Mouse (Mus musculus) CH12.LX (cell line): ENCODE measurements around the gene Gkn3.

Experiments
- CTCF ChIP-seq, 2 experiments: IDR thresholded peaks in 1 of 2; conservative IDR thresholded peaks in 1 of 2; 2 replicates each; pipeline ENCODE4 v1.5.1; 2011 to 2012; ENCODE audit warnings: low read depth in 2 of 2, low read length in 2 of 2, improper control_type of control experiment in 1 of 2, inconsistent platforms in 1 of 2, mild to moderate bottlenecking in 1 of 2, moderate library complexity in 1 of 2
- EP300 ChIP-seq: IDR thresholded peaks from 2 replicates; pipeline ENCODE4 v1.6.1; 2011; ENCODE audit warnings: low read length, improper control_type of control experiment
- MAZ ChIP-seq: IDR thresholded peaks from 2 replicates; pipeline ENCODE4 v1.6.1; 2012; ENCODE audit warnings: low read depth, mild to moderate bottlenecking, inconsistent platforms, low read length, improper control_type of control experiment, moderate library complexity
- ZNF384 ChIP-seq: IDR thresholded peaks from 2 replicates; pipeline ENCODE4 v1.6.1; 2012; ENCODE audit warnings: low read depth, low read length, improper control_type of control experiment, inconsistent platforms

DNA sequence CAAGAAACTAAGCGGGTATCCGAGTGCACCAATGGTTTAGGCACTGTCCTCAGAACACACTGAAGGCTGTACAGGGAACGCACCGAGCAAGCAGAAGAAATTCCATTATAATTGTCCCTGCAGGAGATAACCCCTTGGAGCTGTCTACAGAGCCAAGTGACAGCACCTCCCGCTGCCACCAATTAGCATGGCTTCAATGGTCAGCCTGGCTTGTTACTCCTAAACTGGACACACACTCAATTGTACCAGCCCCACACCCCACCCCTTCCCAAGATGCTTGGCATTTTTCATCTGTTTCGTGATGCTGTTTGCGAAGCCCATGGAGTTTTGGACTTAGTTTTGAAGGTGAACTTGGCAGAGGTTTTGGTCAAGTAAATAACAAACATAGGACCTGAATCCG lies 38.9 kb upstream of the Gkn3 start:
- TF ChIP-seq MAZ (no peak), ZNF384 (no peak), EP300 (no peak), CTCF (conservative IDR thresholded peaks at IDR 0.05 in 1 of 2, IDR thresholded peaks at IDR 0.05 in 1 of 2; ENCODE audit: low read depth in 2 of 2, low read length in 2 of 2) (no peak)
